Mouse (Mus musculus) midbrain, embryonic 11.5 days (tissue): ENCODE results near the gene Zc3h8. TPM values are rescaled to one million over a fixed set of nuclear protein-coding genes. Genes with fewer than 3 reads are reported as not detected.
A peak's percentile ranks its signal among the peaks of the same experiment; 100 is the strongest.

Experiments
- ATAC-seq: fragments of 200-750 bp; cut with Nextera tagmentation; 2 replicates; pipeline ENCODE4 v1.8.0; 2017; ENCODE audit warnings: moderate TSS enrichment, moderate library complexity; ENCODE audit not compliant: low FRiP score
- DNase-seq: peaks from one replicate; pipeline ENCODE4 v3.0.0; 2015; ENCODE audit warnings: low spot score; ENCODE audit errors: missing footprints
- H3K27ac ChIP-seq: fragments of 300-500 bp; sonication (generic); 2 replicates; pipeline ENCODE4 v1.5.1; 2014; ENCODE audit warnings: low read depth, low read length
- H3K27me3 ChIP-seq: fragments of 300-500 bp; sonication (generic); 2 replicates; pipeline ENCODE4 v1.6.1; 2014; ENCODE audit warnings: mild to moderate bottlenecking, low read length, moderate library complexity, mixed read lengths; ENCODE audit not compliant: control insufficient read depth, insufficient read depth
- H3K36me3 ChIP-seq: fragments of 300-500 bp; sonication (generic); 2 replicates; pipeline ENCODE4 v1.6.1; 2014; ENCODE audit warnings: mild to moderate bottlenecking, low read length, moderate library complexity, mixed read lengths; ENCODE audit not compliant: control insufficient read depth, insufficient read depth
- H3K4me1 ChIP-seq: fragments of 300-500 bp; sonication (generic); 2 replicates; pipeline ENCODE4 v1.6.1; 2014; ENCODE audit warnings: low read length; ENCODE audit not compliant: control insufficient read depth, insufficient read depth
- H3K4me2 ChIP-seq: fragments of 300-500 bp; sonication (generic); 2 replicates; pipeline ENCODE4 v1.6.1; 2014; ENCODE audit warnings: mild to moderate bottlenecking, moderate library complexity
- H3K4me3 ChIP-seq: fragments of 300-500 bp; sonication (generic); 2 replicates; pipeline ENCODE4 v1.5.1; 2014; ENCODE audit warnings: low read depth, low read length
- H3K9ac ChIP-seq: fragments of 300-500 bp; sonication (generic); 2 replicates; pipeline ENCODE4 v1.6.1; 2014; ENCODE audit warnings: low read length
- H3K9me3 ChIP-seq: fragments of 300-500 bp; sonication (generic); 2 replicates; pipeline ENCODE4 v1.6.1; 2016; ENCODE audit warnings: low read length; ENCODE audit not compliant: control insufficient read depth
- WGBS: fragments of 180-500 bp; shearing (Covaris S2); extraction: QIAGEN DNeasy Blood & Tissue Kit; methylation state at CpG from one replicate; pipeline ENCODE4 v1.1.7; 2014; 5-methylcytosine and 5-hydroxymethylcytosine counted together
- polyA plus RNA-seq: library from polyadenylated mRNA; unstranded; fragments of >200 nt; fragmentation: Nextera tagmentation; extraction: Ambion mirVana; gene quantifications from 2 replicates; pipeline ENCODE4 v1.2.1, GENCODE M21; 2014

The Zc3h8 gene
- polyA plus RNA-seq, 1 experiment from 2014 or later = 8.3 TPM

DNA sequence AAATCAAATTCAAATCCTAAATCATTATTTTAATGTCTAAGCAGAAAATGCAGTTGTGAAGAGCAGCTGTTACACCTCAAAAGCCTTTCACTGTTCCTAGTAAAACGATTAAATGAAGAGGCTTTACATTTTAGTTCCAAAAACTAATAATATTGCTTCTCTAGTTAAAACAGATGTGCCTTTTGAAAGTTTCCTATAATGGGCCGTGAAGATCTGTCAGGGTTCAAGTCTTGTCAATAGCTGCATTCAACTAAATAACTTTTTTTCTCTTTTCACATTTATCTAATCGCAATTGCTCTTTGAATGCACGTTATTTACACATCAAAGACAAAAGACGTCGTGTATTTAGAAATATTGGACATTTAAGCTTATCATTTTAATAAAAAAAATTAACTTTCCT is 22.4 kb upstream of the Zc3h8 start:
- Histone ChIP-seq H3K9me3 (no peaks in the 10 kb centered on the region), H3K4me1 (peaks cover 7% of the 10 kb centered on the region; the same call in 1 of the 2 replicates), H3K4me3 (0 out of 2 replicates have a peak overlapping the region, but pooled peaks have one; percentile 21), H3K27ac (peak overlapping the region; percentile 100), H3K4me2 (peak overlapping the region; percentile 59), H3K36me3 (no peaks in the 10 kb centered on the region), H3K9ac (no peak overlapping the region; the same call in 1 of the 2 replicates), H3K27me3 (no peaks in the 10 kb centered on the region)
- peak; percentile 94 for DNase-seq
- ATAC-seq = no peak
- WGBS = 10% methylated on average over 6 of the region's 6 CpGs

DNA sequence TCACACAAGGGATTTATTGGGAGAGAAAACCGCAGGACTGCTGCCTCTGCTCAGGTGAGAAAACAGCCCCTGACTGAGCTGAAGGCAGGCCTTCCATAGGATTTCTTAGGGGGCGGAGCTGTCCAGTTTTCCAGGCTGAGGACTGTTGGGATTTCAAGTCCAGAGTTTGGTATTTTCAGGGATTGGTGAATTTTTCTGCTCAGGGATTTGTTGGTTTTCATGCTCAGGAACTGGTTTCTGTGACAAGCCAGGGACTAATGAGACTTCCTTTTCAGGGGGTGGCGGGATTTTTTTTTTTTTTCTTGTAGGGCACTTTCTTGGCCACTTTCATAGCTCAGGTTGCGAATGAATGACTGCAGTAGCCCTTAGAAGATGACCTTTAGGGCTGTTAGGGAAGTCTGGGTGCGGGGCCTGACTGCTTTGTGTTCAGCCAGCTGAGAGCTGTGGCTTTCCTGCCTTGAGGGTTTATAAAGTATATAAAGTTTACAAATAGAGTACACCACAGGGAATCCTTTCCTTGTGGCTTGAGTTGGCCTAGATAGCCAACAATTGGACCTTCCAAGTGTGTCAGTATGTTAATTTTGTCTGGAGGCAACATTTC is 21.7 kb upstream of the Zc3h8 start:
- peak overlapping the region; percentile 80 for H3K27ac ChIP-seq
- no peak for ATAC-seq

DNA sequence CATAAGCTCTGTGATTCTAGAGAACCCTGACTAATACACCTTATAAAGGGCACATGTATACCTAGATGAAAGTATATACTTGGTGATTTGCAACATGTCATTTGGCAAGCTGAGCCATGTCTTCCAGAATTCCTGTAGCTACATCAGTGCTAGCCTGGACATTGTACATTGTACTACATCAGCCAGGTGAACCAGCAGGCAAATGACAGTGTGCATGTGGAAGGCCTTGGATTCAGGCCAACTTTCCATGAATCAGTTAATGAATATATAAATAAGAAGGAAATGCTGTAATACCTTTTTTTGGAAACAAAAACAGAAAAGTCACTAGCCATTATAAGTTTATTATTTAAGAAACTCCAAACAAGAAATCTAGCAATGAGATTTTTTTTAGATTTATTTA is 10.3 kb upstream of the Zc3h8 start:
- Histone ChIP-seq H3K9ac (no peak overlapping the region), H3K9me3 (no peaks in the 10 kb centered on the region), H3K4me3 (no peak overlapping the region), H3K27me3 (no peaks in the 10 kb centered on the region), H3K36me3 (no peaks in the 10 kb centered on the region), H3K4me2 (no peak overlapping the region), H3K4me1 (no peaks in the 10 kb centered on the region), H3K27ac (no peak overlapping the region)
- ATAC-seq = no peak
- peak; percentile 6 for DNase-seq

More for the DNA sequence above, 21.7 kb upstream of the Zc3h8 start:
- Histone ChIP-seq H3K9ac (peak overlapping the region; percentile 53; the same call in 1 of the 2 replicates), H3K9me3 (no peaks in the 10 kb centered on the region), H3K36me3 (no peaks in the 10 kb centered on the region), H3K4me1 (peaks cover 7% of the 10 kb centered on the region; the same call in 1 of the 2 replicates), H3K27me3 (no peaks in the 10 kb centered on the region), H3K4me3 (0 out of 2 replicates have a peak overlapping the region, but pooled peaks have one; percentile 13), H3K4me2 (peak overlapping the region; percentile 59)
- 35% methylated on average over 5 of the region's 5 CpGs for WGBS
- DNase-seq = peak; percentile 82

DNA sequence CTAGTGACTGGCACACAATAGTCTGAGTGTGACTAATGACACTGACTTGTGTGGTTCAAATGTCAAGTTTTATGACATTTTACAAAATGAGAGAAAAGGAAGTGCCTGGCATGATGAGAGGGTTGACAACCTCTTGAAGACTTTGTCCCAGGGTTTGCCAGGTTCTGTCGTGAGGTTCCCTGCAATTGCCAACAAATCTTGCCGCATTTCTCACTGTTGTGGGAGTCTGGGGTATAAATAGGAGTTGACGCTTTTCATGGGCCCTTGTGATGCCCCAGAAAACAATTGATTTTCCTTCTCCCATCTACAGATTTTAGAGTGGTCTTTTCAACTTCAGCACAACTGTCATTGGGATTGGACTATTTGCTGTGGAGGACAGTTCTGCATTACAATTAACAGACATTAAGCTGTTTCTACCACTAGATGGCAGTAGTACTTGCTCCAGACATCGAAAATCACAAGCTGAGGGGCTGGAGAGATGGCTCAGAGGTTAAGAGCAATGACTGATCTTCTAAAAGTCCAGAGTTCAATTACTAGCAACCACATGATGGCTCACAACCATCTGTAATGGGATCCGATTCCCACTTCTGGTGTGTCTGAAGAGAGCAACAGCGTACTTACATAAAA is 4.2 kb upstream of the Zc3h8 start:
- Histone ChIP-seq H3K9me3 (no peaks in the 10 kb centered on the region), H3K4me2 (no peak overlapping the region), H3K9ac (no peak overlapping the region), H3K36me3 (no peaks in the 10 kb centered on the region), H3K4me3 (no peak overlapping the region), H3K27ac (no peak overlapping the region), H3K27me3 (no peaks in the 10 kb centered on the region), H3K4me1 (no peaks in the 10 kb centered on the region)
- WGBS = 34% methylated on average over 6 of the region's 6 CpGs
- peak; percentile 84 for DNase-seq
- ATAC-seq = no peak

GRCm38 (mm10) chr2:128936256-128936655 is 7.6 kb downstream of the Zc3h8 start:
- WGBS = 91% methylated on average over 3 of the region's 3 CpGs
- Histone ChIP-seq H3K4me1 (no peaks in the 10 kb centered on the region), H3K4me3 (no peak overlapping the region), H3K27me3 (no peaks in the 10 kb centered on the region), H3K27ac (no peak overlapping the region), H3K4me2 (no peak overlapping the region), H3K9ac (no peak overlapping the region), H3K9me3 (no peaks in the 10 kb centered on the region), H3K36me3 (no peaks in the 10 kb centered on the region)
- ATAC-seq (no peak), DNase-seq (peak; percentile 19)

DNA sequence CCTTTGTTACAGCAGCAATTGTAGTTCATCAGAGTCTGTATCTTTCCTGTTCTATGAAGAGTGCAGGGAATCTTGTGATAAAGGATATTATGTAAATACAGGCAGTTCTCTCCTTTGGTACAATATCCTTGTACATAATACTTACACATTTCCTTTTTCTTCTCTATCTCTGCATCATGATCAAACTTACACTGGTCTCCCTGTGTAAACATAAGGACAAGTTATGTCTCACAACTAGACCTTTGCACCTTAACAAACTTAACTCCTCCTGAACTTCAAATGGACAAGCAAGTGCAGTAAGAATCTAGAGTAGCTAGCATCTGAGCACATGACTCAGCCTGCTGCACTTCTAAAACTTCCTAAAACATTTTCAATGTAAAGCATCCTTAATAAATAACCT is 13.2 kb downstream of the Zc3h8 start:
- DNase-seq = no peak
- Histone ChIP-seq H3K27ac (no peak overlapping the region), H3K36me3 (no peaks in the 10 kb centered on the region; the same call in 1 of the 2 replicates)

GRCm38 (mm10) chr2:128928446-128928845 is 15.4 kb downstream of the Zc3h8 start:
- ATAC-seq = no peak
- no peak overlapping the region for H3K27ac ChIP-seq
- no peaks in the 10 kb centered on the region for H3K27me3 ChIP-seq
- no peak overlapping the region for H3K4me3 ChIP-seq
- no peak overlapping the region for H3K9ac ChIP-seq
- DNase-seq = no peak
- WGBS = 90% methylated on average over 3 of the region's 3 CpGs
- H3K4me2 ChIP-seq = no peak overlapping the region
- H3K4me1 ChIP-seq = no peaks in the 10 kb centered on the region
- H3K9me3 ChIP-seq = no peaks in the 10 kb centered on the region
- H3K36me3 ChIP-seq = no peaks in the 10 kb centered on the region; the same call in 1 of the 2 replicates

More for the DNA sequence above, 13.2 kb downstream of the Zc3h8 start:
- Histone ChIP-seq H3K4me2 (no peak overlapping the region), H3K9ac (no peak overlapping the region), H3K4me1 (no peaks in the 10 kb centered on the region), H3K9me3 (no peaks in the 10 kb centered on the region), H3K27me3 (no peaks in the 10 kb centered on the region), H3K4me3 (no peak overlapping the region)
- ATAC-seq = no peak

- H3K4me3 ChIP-seq = no peak overlapping the region
- H3K27ac ChIP-seq = no peak overlapping the region
- DNase-seq = no peak
- H3K9ac ChIP-seq = no peak overlapping the region
- no peaks in the 10 kb centered on the region; the same call in 1 of the 2 replicates for H3K36me3 ChIP-seq
- 92% methylated on average over 4 of the region's 4 CpGs for WGBS
- H3K4me1 ChIP-seq = no peaks in the 10 kb centered on the region
- no peaks in the 10 kb centered on the region for H3K9me3 ChIP-seq
- H3K4me2 ChIP-seq = no peak overlapping the region
- ATAC-seq = no peak
- no peaks in the 10 kb centered on the region for H3K27me3 ChIP-seq
These were observed 19.1 kb downstream of the Zc3h8 start for GRCm38 (mm10) chr2:128924799-128925198.

- DNase-seq (no peak), ATAC-seq (no peak)
- Histone ChIP-seq H3K4me2 (no peak overlapping the region), H3K27ac (no peak overlapping the region), H3K4me1 (no peaks in the 10 kb centered on the region), H3K9ac (no peak overlapping the region), H3K36me3 (no peaks in the 10 kb centered on the region), H3K4me3 (no peak overlapping the region), H3K9me3 (no peaks in the 10 kb centered on the region), H3K27me3 (no peaks in the 10 kb centered on the region)
- 83% methylated on average over 3 of the region's 3 CpGs for WGBS
These were observed 27.3 kb downstream of the Zc3h8 start for GRCm38 (mm10) chr2:128916528-128916927.
